Mouse (Mus musculus): ENCODE data around the gene Ivd.

DNA sequence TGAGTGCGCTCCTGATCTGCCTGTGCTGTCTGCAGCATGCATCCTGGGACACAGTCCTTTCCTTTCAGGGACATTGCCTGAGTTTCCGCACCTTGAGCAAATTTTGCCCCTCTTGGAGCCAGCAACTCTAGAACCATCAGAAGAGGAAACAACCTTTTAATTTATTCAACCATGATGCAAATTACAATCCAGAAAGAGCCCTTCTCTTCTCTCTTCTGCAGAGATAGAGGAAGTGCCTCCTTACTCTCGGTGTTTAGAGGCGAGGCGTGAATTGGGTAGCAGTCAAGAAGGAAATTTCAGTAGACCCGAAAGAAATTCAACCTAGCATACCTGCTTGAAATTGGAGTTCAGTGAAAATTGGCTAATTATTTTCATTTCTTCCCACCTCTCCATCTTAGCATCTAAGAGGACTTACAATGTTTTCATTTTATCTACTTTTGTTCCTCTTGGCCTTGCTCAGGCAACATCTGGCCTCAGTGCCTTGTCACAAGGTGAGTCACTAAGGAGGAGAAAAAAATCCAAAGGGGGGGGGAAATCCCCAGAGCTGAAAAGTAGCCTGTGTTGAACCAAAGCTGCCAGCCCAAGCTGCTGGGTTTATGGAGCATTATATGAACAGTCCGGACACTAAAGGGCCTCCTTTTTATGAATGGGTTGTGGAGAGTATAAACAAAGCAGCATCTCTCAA lies 43.8 kb downstream of the Ivd start:
- no peak for TF ChIP-seq CTCF (IDR thresholded peaks at IDR 0.05)
- TF ChIP-seq EP300 (IDR thresholded peaks at IDR 0.05), result no peak

All from lung, postnatal 0 days (tissue).